Mouse (Mus musculus): ENCODE results near the gene Prr13. TPM values are rescaled to one million over a fixed set of nuclear protein-coding genes. Genes with fewer than 3 reads are reported as not detected.

Gene Prr13
- polyA plus RNA-seq, 1 experiment from 2014 or later: 105 TPM

DNA sequence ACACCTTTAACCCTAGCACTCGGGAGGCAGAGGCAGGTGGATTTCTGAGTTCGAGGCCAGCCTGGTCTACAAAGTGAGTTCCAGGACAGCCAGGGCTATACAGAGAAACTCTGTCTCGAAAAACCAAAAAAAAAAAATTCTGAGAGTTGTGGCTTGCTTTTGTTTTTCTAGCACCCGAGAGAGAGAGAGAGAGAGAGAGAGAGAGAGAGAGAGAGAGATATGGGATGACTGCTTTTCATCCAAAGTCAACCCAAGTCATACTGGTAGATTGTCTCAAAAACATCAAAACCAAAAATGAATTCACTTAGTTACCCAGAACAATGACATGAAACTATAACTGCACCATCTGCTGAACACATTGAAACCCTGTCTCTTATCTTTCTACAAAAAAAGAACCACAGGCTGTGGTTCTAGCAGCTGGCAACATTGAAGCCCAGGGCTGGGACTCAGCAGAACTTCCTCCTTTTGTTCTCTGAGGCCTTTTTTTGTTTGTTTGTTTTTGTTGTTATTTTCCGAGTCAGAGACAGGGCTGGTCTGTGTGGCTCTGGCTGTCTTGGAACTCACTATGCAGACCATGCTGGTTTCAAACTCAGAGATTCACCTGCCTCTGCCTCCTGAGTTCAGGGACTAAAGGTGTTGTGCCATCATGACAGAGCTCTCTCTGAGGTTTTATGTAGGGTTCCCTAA lies 635 bp upstream of the Prr13 start:
- Histone ChIP-seq H3K4me3 (replicated peaks; ENCODE audit: low read length) (peak overlapping the region; percentile 41), H3K27me3 (ENCODE audit: control insufficient read depth, insufficient read depth, low read length) (no peaks in the 10 kb centered on the region), H3K27ac (0 out of 2 replicates have a peak overlapping the region, but pooled peaks have one; percentile 21), H3K9ac (0 out of 2 replicates have a peak overlapping the region, but pooled peaks have one; percentile 5), H3K4me2 (replicated peaks) (peak overlapping the region; percentile 56), H3K36me3 (replicated peaks; ENCODE audit: control insufficient read depth, insufficient read depth) (peaks cover 12% of the 10 kb centered on the region), H3K4me1 (replicated peaks; ENCODE audit: control insufficient read depth, insufficient read depth, low read length) (peaks cover 14% of the 10 kb centered on the region), H3K9me3 (ENCODE audit: control insufficient read depth, low read length) (no peaks in the 10 kb centered on the region)
- WGBS: 76% methylated on average over 5 of the region's 5 CpGs
- no peak for DNase-seq (ENCODE audit: low spot score)
- no peak for ATAC-seq (ENCODE audit: low FRiP score)

DNA sequence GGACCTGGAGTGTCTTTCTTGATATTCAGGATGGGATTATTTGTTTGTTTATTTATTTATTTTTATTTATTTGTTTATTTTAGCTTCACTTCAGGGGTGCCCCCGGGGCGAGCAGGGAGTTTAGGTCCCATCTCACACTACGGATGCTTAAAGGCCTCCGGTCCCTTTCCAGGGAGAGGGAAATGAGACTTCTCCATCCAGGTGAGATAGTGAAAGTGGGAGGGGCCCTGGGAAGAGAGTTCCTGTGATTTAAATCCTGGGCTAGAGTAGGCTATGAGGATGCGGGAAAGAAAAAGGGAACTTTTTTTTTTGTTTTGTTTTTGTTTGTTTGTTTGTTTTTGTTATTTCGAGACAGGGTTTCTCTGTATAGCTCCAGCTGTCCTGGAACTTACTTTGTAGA lies 553 bp downstream of the Prr13 start:
- no peak for ATAC-seq (ENCODE audit: low FRiP score)
- peak overlapping the region; percentile 21; the same call in 1 of the 2 replicates for H3K27ac ChIP-seq

DNA sequence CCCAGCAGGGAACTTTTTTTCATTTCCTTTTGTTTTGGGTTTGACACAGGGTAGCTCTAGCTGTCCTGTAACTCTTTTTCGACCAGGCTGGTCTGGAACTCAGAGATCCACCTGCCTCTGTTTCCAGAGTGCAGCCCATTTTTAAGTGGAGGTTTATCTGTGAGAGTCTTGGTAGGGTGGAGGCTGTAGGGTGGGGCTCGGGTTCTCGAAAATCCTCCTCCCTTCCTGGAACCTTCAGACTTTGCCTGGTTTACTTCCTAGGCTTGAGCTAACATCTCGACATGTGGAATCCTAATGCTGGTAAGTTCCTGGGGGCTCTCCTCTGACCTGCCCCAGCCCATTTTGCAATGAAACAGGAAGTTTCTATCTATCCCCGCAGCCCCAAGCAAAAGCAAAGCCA lies 1.0 kb downstream of the Prr13 start:
- Histone ChIP-seq H3K9ac (peak overlapping the region; percentile 63), H3K36me3 (replicated peaks; ENCODE audit: control insufficient read depth, insufficient read depth) (peaks cover 18% of the 10 kb centered on the region), H3K27ac (no peak overlapping the region), H3K4me3 (replicated peaks; ENCODE audit: low read length) (peak overlapping the region; percentile 41; the same call in 1 of the 2 replicates), H3K9me3 (ENCODE audit: control insufficient read depth, low read length) (no peaks in the 10 kb centered on the region), H3K27me3 (ENCODE audit: control insufficient read depth, insufficient read depth, low read length) (no peaks in the 10 kb centered on the region), H3K4me2 (replicated peaks) (peak overlapping the region; percentile 56), H3K4me1 (replicated peaks; ENCODE audit: control insufficient read depth, insufficient read depth, low read length) (peaks cover 14% of the 10 kb centered on the region)
- no peak for ATAC-seq (ENCODE audit: low FRiP score)
- DNase-seq (ENCODE audit: low spot score): no peak
- WGBS: 72% methylated on average over 5 of the region's 5 CpGs

More for the DNA sequence above, 553 bp downstream of the Prr13 start:
- Histone ChIP-seq H3K9me3 (ENCODE audit: control insufficient read depth, low read length) (no peaks in the 10 kb centered on the region), H3K9ac (peak overlapping the region; percentile 63), H3K4me2 (replicated peaks) (peak overlapping the region; percentile 56), H3K4me3 (replicated peaks; ENCODE audit: low read length) (peak overlapping the region; percentile 41), H3K27me3 (ENCODE audit: control insufficient read depth, insufficient read depth, low read length) (no peaks in the 10 kb centered on the region), H3K36me3 (replicated peaks; ENCODE audit: control insufficient read depth, insufficient read depth) (peaks cover 18% of the 10 kb centered on the region), H3K4me1 (replicated peaks; ENCODE audit: control insufficient read depth, insufficient read depth, low read length) (peaks cover 14% of the 10 kb centered on the region)
- no peak for DNase-seq (ENCODE audit: low spot score)
- WGBS: 34% methylated on average over 6 of the region's 6 CpGs

DNA sequence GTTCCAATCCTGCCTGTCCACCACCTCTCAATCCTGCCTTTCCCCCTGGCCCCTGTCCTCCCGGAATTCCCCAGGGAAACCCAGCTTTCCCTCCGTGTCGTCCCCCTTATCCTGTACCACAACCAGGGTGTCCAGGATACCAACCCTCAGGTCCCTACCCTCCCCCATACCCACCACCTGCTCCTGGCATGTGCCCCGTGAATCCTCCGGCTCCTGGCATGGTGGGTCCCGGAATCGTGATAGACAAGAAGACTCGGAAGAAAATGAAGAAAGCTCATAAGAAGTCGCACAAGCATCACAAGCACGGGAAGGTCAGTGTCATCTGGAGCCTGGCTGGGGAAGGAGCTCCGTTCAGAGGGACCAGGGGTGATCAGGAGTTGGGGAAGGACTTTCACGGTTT lies 1.6 kb downstream of the Prr13 start:
- no peaks in the 10 kb centered on the region for H3K27me3 ChIP-seq (ENCODE audit: control insufficient read depth, insufficient read depth, low read length)

DNA sequence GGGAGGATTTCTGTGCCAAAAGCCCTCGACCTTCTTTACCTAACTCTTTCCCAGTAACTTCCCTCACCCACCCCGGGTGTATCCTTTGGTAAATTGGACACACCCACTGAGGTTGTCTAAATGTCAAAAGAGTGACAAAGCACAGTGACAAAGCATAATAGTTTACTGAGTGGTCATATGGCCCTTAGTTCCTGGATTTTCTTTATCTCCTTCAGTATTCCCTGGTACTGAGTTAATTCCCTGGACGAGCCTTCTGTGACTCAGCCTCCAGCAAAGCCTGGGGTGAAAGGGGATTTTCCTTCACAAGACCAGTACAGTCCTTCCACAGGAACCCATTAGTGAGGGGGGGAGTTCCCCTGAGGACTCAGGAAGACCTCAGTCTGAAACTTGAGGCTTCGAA lies 2.1 kb downstream of the Prr13 start:
- no peak overlapping the region for H3K9ac ChIP-seq
- WGBS: 69% methylated on average over 4 of the region's 4 CpGs
- no peak for ATAC-seq (ENCODE audit: low FRiP score)

More for the DNA sequence above, 1.6 kb downstream of the Prr13 start:
- Histone ChIP-seq H3K9ac (no peak overlapping the region), H3K4me2 (replicated peaks) (no peak overlapping the region), H3K9me3 (ENCODE audit: control insufficient read depth, low read length) (no peaks in the 10 kb centered on the region), H3K27ac (no peak overlapping the region), H3K4me3 (replicated peaks; ENCODE audit: low read length) (no peak overlapping the region), H3K4me1 (replicated peaks; ENCODE audit: control insufficient read depth, insufficient read depth, low read length) (peaks cover 14% of the 10 kb centered on the region), H3K36me3 (replicated peaks; ENCODE audit: control insufficient read depth, insufficient read depth) (peaks cover 18% of the 10 kb centered on the region)
- no peak for ATAC-seq (ENCODE audit: low FRiP score)
- no peak for DNase-seq (ENCODE audit: low spot score)
- 84% methylated on average over 12 of the region's 12 CpGs for WGBS

DNA sequence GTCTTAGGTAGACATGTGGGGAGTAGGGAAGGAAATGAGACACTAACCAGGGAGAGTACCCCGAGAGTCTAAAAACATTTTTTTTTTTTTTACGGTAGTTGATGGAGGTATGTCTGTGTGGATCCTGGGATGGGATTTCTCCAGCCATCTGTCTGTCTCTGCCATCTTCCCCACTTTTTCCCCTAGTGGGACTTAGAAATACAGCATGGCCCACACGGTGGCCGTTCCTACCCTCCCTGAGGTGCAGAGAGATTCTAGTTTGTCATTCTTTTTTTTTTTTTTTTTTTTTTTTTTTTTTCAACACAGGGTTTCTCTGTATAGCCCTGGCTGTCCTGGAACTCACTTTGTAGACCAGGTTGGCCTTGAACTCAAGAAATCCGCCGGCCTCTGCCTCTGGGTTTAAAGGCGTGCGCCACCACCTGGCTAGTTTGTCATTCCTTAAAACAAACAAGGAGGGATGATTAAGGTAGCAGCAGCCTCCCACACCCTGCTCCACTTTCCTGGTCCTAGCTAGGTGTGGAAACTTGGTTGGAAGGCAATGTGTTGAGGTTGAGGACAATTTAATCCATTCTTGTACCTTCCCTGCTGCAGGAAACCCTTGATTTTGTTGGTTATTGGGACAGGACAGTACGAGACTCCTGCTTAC lies 2.7 kb downstream of the Prr13 start:
- ATAC-seq (ENCODE audit: low FRiP score): no peak
- Histone ChIP-seq H3K9ac (no peak overlapping the region), H3K27me3 (ENCODE audit: control insufficient read depth, insufficient read depth, low read length) (no peaks in the 10 kb centered on the region), H3K9me3 (ENCODE audit: control insufficient read depth, low read length) (no peaks in the 10 kb centered on the region), H3K4me2 (replicated peaks) (no peak overlapping the region), H3K36me3 (replicated peaks; ENCODE audit: control insufficient read depth, insufficient read depth) (peaks cover 18% of the 10 kb centered on the region), H3K4me3 (replicated peaks; ENCODE audit: low read length) (no peak overlapping the region), H3K27ac (no peak overlapping the region), H3K4me1 (replicated peaks; ENCODE audit: control insufficient read depth, insufficient read depth, low read length) (peaks cover 14% of the 10 kb centered on the region)
- 87% methylated on average over 9 of the region's 9 CpGs for whole genome bisulfite sequencing
- DNase-seq (ENCODE audit: low spot score): no peak

More for the DNA sequence above, 2.1 kb downstream of the Prr13 start:
- Histone ChIP-seq H3K4me1 (replicated peaks; ENCODE audit: control insufficient read depth, insufficient read depth, low read length) (peaks cover 14% of the 10 kb centered on the region), H3K4me2 (replicated peaks) (no peak overlapping the region), H3K36me3 (replicated peaks; ENCODE audit: control insufficient read depth, insufficient read depth) (peaks cover 18% of the 10 kb centered on the region), H3K27ac (no peak overlapping the region), H3K4me3 (replicated peaks; ENCODE audit: low read length) (no peak overlapping the region), H3K9me3 (ENCODE audit: control insufficient read depth, low read length) (no peaks in the 10 kb centered on the region), H3K27me3 (ENCODE audit: control insufficient read depth, insufficient read depth, low read length) (no peaks in the 10 kb centered on the region)
- no peak for DNase-seq (ENCODE audit: low spot score)

DNA sequence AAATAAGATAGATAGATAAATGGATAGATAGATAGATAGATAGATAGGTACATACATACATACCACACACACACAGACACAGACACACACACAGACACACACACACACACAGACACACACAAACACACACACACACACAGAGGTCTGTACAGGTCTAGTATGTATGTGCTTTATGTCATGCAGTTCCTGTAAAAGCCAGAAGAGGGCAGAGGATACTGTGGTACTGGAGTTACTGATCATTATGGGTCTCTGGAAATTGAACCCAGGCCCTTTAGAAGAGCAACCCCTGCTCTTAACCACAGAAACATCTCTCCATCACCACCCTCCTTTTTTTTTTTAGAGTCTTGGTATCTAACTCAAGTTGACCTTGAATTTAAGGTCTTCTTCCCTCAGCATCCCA lies 4.8 kb downstream of the Prr13 start:
- Histone ChIP-seq H3K4me1 (replicated peaks; ENCODE audit: control insufficient read depth, insufficient read depth, low read length) (peaks cover 10% of the 10 kb centered on the region), H3K4me2 (replicated peaks) (no peak overlapping the region), H3K9me3 (ENCODE audit: control insufficient read depth, low read length) (no peaks in the 10 kb centered on the region), H3K27me3 (ENCODE audit: control insufficient read depth, insufficient read depth, low read length) (no peaks in the 10 kb centered on the region), H3K36me3 (replicated peaks; ENCODE audit: control insufficient read depth, insufficient read depth) (peaks cover 18% of the 10 kb centered on the region), H3K27ac (no peak overlapping the region), H3K4me3 (replicated peaks; ENCODE audit: low read length) (no peak overlapping the region), H3K9ac (no peak overlapping the region)
- ATAC-seq (ENCODE audit: low FRiP score) (no peak), DNase-seq (ENCODE audit: low spot score) (no peak)

DNA sequence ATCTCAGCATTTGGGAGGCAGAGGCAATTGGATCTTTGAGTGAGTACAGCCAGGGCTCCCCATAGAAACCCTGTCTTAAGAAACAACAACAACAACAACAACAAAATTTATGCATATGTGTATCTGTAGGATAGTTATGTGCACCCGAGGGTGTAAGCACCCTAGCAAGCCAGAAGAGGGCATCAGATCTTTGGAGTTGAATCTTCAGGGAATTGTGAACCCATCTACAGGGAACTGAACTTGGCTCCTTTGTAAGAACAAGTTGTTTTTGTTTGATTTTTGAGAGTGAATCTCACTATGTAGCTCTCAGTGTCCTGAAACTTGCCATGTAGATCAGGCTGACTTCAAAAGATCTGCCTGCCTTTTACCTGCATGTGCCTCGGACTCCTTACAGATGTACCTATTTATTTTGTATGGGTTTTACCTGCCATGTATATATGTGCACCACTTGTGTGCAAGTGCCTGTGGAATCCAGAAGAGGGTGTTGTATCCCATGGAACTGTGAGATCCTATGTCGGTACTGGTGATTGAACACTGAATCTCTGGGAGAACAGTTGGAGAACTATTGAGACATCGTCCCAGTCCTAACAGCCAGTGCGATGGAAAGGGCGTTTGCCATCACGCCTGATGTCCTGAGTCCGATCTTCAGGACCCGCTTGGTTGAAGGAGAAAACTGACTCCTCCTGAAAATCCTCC lies 10.0 kb downstream of the Prr13 start:
- Histone ChIP-seq H3K9ac (no peak overlapping the region), H3K4me1 (replicated peaks; ENCODE audit: control insufficient read depth, insufficient read depth, low read length) (peaks cover 16% of the 10 kb centered on the region), H3K36me3 (replicated peaks; ENCODE audit: control insufficient read depth, insufficient read depth) (peaks cover 5% of the 10 kb centered on the region; the same call in 1 of the 2 replicates), H3K27me3 (ENCODE audit: control insufficient read depth, insufficient read depth, low read length) (no peaks in the 10 kb centered on the region), H3K4me3 (replicated peaks; ENCODE audit: low read length) (no peak overlapping the region), H3K9me3 (ENCODE audit: control insufficient read depth, low read length) (no peaks in the 10 kb centered on the region), H3K27ac (no peak overlapping the region), H3K4me2 (replicated peaks) (no peak overlapping the region)
- 96% methylated on average over 9 of the region's 9 CpGs for WGBS
- DNase-seq (ENCODE audit: low spot score) (no peak), ATAC-seq (ENCODE audit: low FRiP score) (no peak)

DNA sequence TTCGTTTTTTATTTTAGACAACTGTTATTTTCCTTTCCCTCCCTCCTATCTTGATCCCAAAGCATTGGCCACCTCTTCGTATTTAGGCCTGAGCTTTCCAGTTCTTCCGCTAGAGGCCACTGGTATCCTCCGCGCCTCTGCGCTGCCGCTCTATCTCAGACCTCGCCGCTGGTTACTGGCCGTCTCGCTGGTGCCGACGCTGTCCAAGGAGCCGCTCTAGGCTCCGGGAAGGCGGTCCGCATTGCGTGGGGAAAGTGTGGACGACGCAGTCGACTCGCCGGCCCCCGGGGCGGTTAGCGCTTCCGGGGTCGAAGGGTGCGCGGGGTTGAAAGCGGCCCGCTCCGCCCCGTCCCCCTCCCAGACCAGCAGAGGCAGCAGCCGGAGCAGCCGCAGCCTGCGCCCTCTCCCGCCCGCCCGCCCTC lies 11.4 kb downstream of the Prr13 start, which contains the start of gene Pcbp2:
TSS of gene Pcbp2 (plus strand) at position 357 of the 422 bp plus-strand sequence.
- peak within 1 kb of the TSS; percentile 60 for H3K4me3 ChIP-seq (replicated peaks; ENCODE audit: low read length)
- H3K9me3 ChIP-seq (ENCODE audit: control insufficient read depth, low read length): no peaks in the 10 kb centered on the region
- peak within 1 kb of the TSS; percentile 72 for H3K4me2 ChIP-seq (replicated peaks)
- H3K4me1 ChIP-seq (replicated peaks; ENCODE audit: control insufficient read depth, insufficient read depth, low read length): peaks cover 16% of the 10 kb centered on the region
- H3K27me3 ChIP-seq (ENCODE audit: control insufficient read depth, insufficient read depth, low read length): no peaks in the 10 kb centered on the region
- H3K27ac ChIP-seq: peak within 1 kb of the TSS; percentile 90
- H3K36me3 ChIP-seq (replicated peaks; ENCODE audit: control insufficient read depth, insufficient read depth): peaks cover 18% of the 10 kb centered on the region
- DNase-seq (ENCODE audit: low spot score) (peak; percentile 97), ATAC-seq (ENCODE audit: low FRiP score) (peak; percentile 99)
- H3K9ac ChIP-seq: peak within 1 kb of the TSS; percentile 80
- under 1% methylated on average over 31 of the region's 40 CpGs for WGBS

Measured in hindbrain, embryonic 14.5 days (tissue).